Mouse (Mus musculus) megakaryocyte, embryonic 14.5 days (primary cell): ENCODE results near the gene Pcmt1. TPM values are rescaled to one million over a fixed set of nuclear protein-coding genes. Genes with fewer than 3 reads are reported as not detected.
A peak's percentile ranks its signal among the peaks of the same experiment; 100 is the strongest.

ENCODE experiments used
- H3K27me3 ChIP-seq: replicated peaks from 2 replicates; pipeline ENCODE3; 2012; ENCODE audit warnings: inconsistent platforms
- H3K36me3 ChIP-seq: replicated peaks from 2 replicates; pipeline ENCODE3; 2012; ENCODE audit warnings: low read length, inconsistent platforms, mixed read lengths
- H3K4me1 ChIP-seq: 2 replicates; pipeline ENCODE4 v1.6.1; 2012; ENCODE audit warnings: inconsistent platforms
- H3K4me3 ChIP-seq: replicated peaks from 2 replicates; pipeline ENCODE3; 2012; ENCODE audit warnings: moderate library complexity, mild to moderate bottlenecking, inconsistent platforms
- H3K9me3 ChIP-seq: 2 replicates; pipeline ENCODE4 v1.6.1; 2012; ENCODE audit warnings: inconsistent platforms
- FLI1 ChIP-seq: IDR thresholded peaks from 2 replicates; pipeline ENCODE4 v1.6.1; 2012; ENCODE audit warnings: low read length, inconsistent platforms, mixed read lengths
- GATA1 ChIP-seq: IDR thresholded peaks from 3 replicates; pipeline ENCODE4 v1.6.1; 2012; ENCODE audit warnings: mixed read lengths, low read length, inconsistent platforms, borderline replicate concordance
- polyA plus RNA-seq: library from polyadenylated mRNA; stranded (reverse); fragments of >175 nt; gene quantifications from 2 replicates; pipeline ENCODE4 v1.2.3, GENCODE M21; 2012; ENCODE audit warnings: low replicate concordance; ENCODE audit not compliant: insufficient read depth

Gene Pcmt1
- polyA plus RNA-seq, 1 experiment: 46.3 TPM

DNA sequence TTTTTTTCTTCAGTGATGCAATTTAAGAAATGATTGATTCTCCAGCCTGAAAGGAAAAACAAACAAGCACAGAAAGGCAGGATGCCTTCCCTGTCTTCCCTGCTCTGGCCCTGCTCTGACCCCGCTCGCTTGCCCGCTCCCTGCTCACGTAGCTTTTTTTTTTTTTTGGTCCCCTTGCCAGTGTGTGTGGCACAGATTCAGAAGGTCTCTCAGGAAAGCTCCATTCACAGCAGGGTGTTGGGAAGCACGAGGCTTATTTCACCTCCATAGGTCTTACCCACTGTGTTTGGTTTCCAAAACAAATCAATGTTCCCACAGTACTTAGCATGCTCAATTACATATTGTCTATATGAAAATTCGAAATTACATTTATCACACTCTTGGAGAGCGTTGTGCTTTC is 86.1 kb downstream of the Pcmt1 start:
- Histone ChIP-seq H3K4me3 (no peak overlapping the region), H3K27me3 (peaks cover 44% of the 10 kb centered on the region), H3K36me3 (no peaks in the 10 kb centered on the region), H3K4me1 (peaks cover 10% of the 10 kb centered on the region), H3K9me3 (0 out of 2 replicates have a peak, but pooled peaks cover 3% of the 10 kb centered on the region)
- TF ChIP-seq FLI1: no peak
- TF ChIP-seq GATA1: no peak

DNA sequence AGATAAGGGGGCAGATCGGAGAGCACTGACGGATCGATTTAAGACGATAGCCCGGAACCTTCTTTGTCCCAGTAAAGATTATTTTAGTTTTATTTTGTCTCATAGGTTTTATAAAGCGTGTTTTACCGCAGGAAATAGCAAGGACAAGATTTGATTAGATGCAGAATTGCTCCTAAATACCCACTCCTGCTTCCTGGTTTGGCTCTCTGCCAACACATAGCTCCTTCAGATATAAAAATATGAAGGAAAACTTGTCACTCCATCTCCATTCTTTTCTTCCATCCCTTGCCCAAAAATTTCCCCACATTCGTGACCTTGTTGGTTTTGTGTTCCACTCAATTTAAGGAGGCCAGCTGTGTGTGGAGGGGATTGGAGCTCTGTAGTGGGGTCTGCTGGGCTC is 90.1 kb downstream of the Pcmt1 start:
- Histone ChIP-seq H3K27me3 (peaks cover 39% of the 10 kb centered on the region), H3K4me1 (peaks cover 25% of the 10 kb centered on the region), H3K9me3 (peaks cover 13% of the 10 kb centered on the region), H3K36me3 (no peaks in the 10 kb centered on the region), H3K4me3 (peak overlapping the region; percentile 91)
- TF ChIP-seq FLI1 (no peak), GATA1 (no peak)

DNA sequence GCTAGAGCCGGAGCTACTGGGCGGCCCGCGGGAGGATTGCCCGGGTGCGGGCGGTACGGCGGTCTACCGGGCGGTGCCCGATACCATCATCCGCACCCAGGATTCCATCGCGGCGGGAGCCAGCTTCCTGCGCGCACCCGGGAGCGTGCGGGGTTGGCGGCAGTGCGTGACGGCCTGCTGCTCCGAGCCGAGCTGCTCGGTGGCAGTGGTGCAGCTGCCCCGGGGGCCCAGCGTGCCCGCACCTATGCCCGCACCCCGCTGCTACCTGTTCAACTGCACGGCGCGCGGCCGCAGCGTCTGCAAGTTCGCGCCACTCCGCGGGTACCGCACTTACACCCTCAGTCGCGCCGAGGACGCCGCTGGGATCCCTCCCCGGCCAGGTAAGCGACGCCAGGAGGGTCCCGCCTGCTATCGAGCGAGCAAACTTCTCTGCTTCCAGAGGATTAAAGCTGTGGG is 90.7 kb downstream of the Pcmt1 start:
- H3K27me3 ChIP-seq: peaks cover 41% of the 10 kb centered on the region
- H3K36me3 ChIP-seq: no peaks in the 10 kb centered on the region
- TF ChIP-seq GATA1 (no peak), FLI1 (no peak)
- peak overlapping the region; percentile 91 for H3K4me3 ChIP-seq
- H3K4me1 ChIP-seq: peaks cover 25% of the 10 kb centered on the region
- H3K9me3 ChIP-seq: peaks cover 13% of the 10 kb centered on the region

DNA sequence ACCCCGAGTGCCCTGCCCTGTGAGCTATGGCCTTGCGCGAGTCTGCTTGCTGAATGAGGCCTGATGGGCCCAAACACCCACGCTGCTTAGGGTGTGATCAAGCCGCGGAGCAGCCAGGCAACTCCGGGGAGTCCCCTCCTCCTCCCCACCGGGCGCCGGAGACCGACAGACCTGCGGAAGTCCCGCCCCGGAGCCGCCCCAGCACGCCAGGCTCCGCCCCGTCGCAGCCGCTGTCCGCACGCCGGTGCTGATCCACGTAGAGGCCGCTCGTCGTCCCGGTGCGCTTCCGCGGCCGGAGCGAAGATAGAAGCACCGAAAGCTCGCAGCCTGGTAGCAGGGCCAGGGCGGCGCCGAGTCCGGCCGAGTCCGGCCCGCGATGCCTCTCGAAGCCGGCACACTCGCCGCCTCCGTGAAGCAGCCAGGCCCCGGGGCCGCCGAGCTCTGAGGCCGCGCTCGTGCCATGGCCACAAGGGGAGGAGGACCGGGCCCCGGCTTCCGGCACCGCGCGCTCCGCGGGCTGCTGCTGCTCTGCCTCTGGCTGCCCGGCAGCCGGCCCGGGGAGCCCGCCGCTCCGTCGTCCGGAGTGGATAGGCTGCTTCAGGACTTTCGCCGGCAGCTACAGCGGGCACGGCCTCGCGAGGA is 91.2 kb downstream of the Pcmt1 start, which contains the start of gene Lrp11:
Gene Lrp11, plus strand, starts transcription at position 209 of the 642 bp plus-strand sequence.
- Histone ChIP-seq H3K27me3 (peaks cover 41% of the 10 kb centered on the region), H3K4me3 (peak within 1 kb of the TSS; percentile 91), H3K4me1 (peaks cover 25% of the 10 kb centered on the region), H3K9me3 (peaks cover 13% of the 10 kb centered on the region), H3K36me3 (no peaks in the 10 kb centered on the region)
- no peak for TF ChIP-seq FLI1
- TF ChIP-seq GATA1: no peak

GRCm38 (mm10) chr10:7586771-7587170 is 94.2 kb downstream of the Pcmt1 start:
- TF ChIP-seq GATA1 (no peak), FLI1 (no peak)

DNA sequence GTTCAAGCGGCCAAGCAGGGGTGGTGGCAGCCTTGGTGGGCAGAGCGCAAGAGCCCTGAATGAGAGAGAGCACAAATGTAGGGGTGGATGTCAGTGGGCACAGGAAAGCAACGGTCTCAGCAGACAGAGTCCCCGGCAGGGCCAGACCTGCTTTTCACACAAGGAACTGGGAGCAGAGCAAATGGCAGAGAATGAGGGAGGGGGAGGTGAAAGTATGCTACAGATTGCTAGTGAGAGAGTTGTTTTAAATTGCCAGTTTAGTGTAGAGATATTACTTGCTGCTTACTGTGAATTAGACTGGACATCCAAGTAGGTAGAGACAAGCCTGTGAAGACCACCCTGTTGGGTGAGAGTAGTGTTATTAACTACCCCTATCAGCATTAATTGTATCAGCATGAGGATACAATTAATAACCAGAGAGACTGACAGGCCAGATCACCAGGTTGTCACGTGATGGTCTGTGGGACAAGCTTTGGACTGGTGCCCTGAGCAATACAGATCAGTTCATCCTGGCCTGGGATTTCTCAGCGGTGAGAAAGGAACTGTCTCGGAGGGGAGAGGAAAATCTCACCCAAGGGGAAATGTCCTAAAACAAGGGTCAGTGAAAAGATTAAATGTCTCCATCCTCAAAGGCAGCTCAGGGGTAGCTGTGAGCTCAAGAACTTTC is 97.9 kb downstream of the Pcmt1 start:
- Histone ChIP-seq H3K36me3 (no peaks in the 10 kb centered on the region), H3K27me3 (peaks cover 39% of the 10 kb centered on the region), H3K4me1 (peaks cover 15% of the 10 kb centered on the region), H3K9me3 (peaks cover 3% of the 10 kb centered on the region), H3K4me3 (no peak overlapping the region)
- TF ChIP-seq GATA1 (no peak), FLI1 (no peak)

More at GRCm38 (mm10) chr10:7586771-7587170, 94.2 kb downstream of the Pcmt1 start:
- H3K36me3 ChIP-seq: no peaks in the 10 kb centered on the region
- peaks cover 33% of the 10 kb centered on the region for H3K4me1 ChIP-seq
- peaks cover 52% of the 10 kb centered on the region for H3K27me3 ChIP-seq
- no peak overlapping the region for H3K4me3 ChIP-seq
- H3K9me3 ChIP-seq: peaks cover 10% of the 10 kb centered on the region

DNA sequence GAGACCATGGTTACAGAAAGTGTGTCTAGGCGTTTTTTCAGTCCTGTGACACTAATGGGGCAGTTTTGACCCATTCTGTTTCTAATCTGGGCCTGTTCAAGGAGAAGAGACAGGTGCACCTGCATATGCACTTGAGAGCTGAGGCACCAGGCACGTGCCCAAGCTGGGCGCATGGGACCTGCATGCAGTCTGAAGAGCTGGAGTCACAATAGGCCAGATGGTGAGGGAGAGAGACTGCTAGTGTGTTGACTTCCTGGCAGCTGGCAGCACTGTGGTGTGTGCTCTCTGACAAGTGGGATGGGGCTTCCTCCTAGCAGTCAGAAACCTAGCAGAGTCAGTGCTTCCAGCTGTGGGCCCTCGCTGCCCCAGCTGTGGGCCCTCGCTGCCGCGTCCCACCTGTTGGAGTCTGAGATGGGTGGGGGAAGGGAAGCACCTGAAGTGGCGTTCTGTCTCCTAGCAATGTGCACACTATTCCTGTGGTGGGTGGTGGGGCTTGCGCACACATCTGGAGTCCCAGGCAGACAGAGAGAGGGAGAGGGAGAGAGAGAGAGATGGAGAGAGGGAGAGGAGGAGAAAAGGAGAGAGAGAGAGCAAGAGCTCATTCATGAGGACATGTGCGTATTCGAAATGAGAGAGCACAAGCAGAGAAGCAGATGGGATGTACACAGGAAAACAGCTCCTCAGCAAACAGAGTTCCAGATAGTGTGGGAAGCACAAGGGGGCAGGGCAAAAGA is 98.6 kb downstream of the Pcmt1 start:
- peaks cover 14% of the 10 kb centered on the region for H3K4me1 ChIP-seq
- H3K9me3 ChIP-seq: no peaks in the 10 kb centered on the region
- no peak overlapping the region for H3K4me3 ChIP-seq
- peaks cover 41% of the 10 kb centered on the region for H3K27me3 ChIP-seq
- TF ChIP-seq FLI1 (no peak), GATA1 (no peak)
- H3K36me3 ChIP-seq: no peaks in the 10 kb centered on the region

DNA sequence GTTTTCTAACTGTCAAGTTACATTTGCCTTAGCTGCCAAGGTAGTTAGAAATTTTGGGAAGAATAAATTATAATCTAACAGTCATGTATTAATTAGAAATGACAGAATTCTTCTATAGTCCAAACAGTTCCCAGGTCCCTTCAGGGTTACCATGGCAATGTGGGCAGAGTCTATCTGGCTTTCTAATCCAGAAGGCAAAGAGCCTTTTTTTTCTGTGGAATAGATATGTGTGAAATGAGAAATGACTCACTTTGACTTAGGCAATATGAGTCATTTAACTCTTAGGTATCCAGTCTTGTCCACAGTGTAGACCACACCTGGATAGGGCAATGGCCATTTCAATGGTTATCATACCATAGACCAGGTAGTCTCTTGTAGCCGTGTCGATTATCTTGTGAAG is 99.5 kb downstream of the Pcmt1 start:
- TF ChIP-seq FLI1 (no peak), GATA1 (no peak)

More for the DNA sequence above, 99.5 kb downstream of the Pcmt1 start:
- no peaks in the 10 kb centered on the region for H3K36me3 ChIP-seq
- H3K4me1 ChIP-seq: peaks cover 8% of the 10 kb centered on the region
- H3K27me3 ChIP-seq: peaks cover 41% of the 10 kb centered on the region
- H3K4me3 ChIP-seq: no peak overlapping the region
- no peaks in the 10 kb centered on the region for H3K9me3 ChIP-seq

Other genes with a start within 250 kb of the Pcmt1 start
- gene Ulbp1, start 207.5 kb downstream of the Pcmt1 start, polyA plus RNA-seq: 0.07 TPM in 1 of 2 replicates, not detected in the other
- gene Lrp11, start 91.3 kb downstream of the Pcmt1 start, polyA plus RNA-seq: 0.56 TPM in 1 of 2 replicates, not detected in the other
- 0.50 TPM in 1 of 2 replicates, not detected in the other for gene Nup43, start 13.6 kb downstream of the Pcmt1 start, polyA plus RNA-seq
- 0.89 and 0.95 TPM in 2 replicates for gene Lats1, start 78 bp upstream of the Pcmt1 start, polyA plus RNA-seq
- gene Katna1, start 44.9 kb upstream of the Pcmt1 start, polyA plus RNA-seq: 2.1 TPM in 1 of 2 replicates, not detected in the other
- 26.3 and 36.1 TPM in 2 replicates for gene Ginm1, start 111.7 kb upstream of the Pcmt1 start, polyA plus RNA-seq
- 0.63 and 3.8 TPM in 2 replicates for gene Ppil4, start 111.8 kb upstream of the Pcmt1 start, polyA plus RNA-seq
- 0.34 and 0.40 TPM in 2 replicates for gene Zc3h12d, start 151.3 kb upstream of the Pcmt1 start, polyA plus RNA-seq